Mouse (Mus musculus): ENCODE results near the gene Klri1. TPM values are rescaled to one million over a fixed set of nuclear protein-coding genes. Genes with fewer than 3 reads are reported as not detected.
"Not testable (repeated sequence)": the region's sequence is repeated elsewhere in the genome, so short reads cannot be mapped to it uniquely, and the experiment has no call there.

The Klri1 gene
- total RNA-seq (2014; fragmentation: Nextera tagmentation) (1.1 TPM in 1 of 2 replicates, not detected in the other), total RNA-seq (2017) (4.0 TPM in 1 of 2 replicates, not detected in the other)

GRCm38 (mm10) chr6:129717032-129717431, at the start of gene Klri1:
TSS of gene Klri1 (minus strand) at chr6:129717132.
- ATAC-seq (replicated peaks; ENCODE audit: low FRiP score, low TSS enrichment, poor library complexity, severe bottlenecking): no peak

GRCm38 (mm10) chr6:129747654-129748032, 30.7 kb upstream of the Klri1 start:
- no peak for ATAC-seq (replicated peaks; ENCODE audit: low FRiP score, low TSS enrichment, poor library complexity, severe bottlenecking)

- ATAC-seq (replicated peaks; ENCODE audit: low FRiP score, low TSS enrichment, poor library complexity, severe bottlenecking): no peak
Measured at GRCm38 (mm10) chr6:129747016-129747653, 30.2 kb upstream of the Klri1 start.

- 0 out of 2 replicates have a peak, but pooled peaks have one; percentile 47 for ATAC-seq (replicated peaks; ENCODE audit: low FRiP score, low TSS enrichment, poor library complexity, severe bottlenecking)
Measured at GRCm38 (mm10) chr6:129746151-129746550, 29.2 kb upstream of the Klri1 start.

- no peak for ATAC-seq (replicated peaks; ENCODE audit: low FRiP score, low TSS enrichment, poor library complexity, severe bottlenecking)
Measured at GRCm38 (mm10) chr6:129740069-129740721, 23.3 kb upstream of the Klri1 start, which contains the start of gene Klri2. TSS of gene Klri2 (minus strand) at chr6:129740484.

- ATAC-seq (replicated peaks; ENCODE audit: low FRiP score, low TSS enrichment, poor library complexity, severe bottlenecking): no peak
Measured at GRCm38 (mm10) chr6:129736414-129736813, 19.5 kb upstream of the Klri1 start.

- ATAC-seq (replicated peaks; ENCODE audit: low FRiP score, low TSS enrichment, poor library complexity, severe bottlenecking): no peak
Measured at GRCm38 (mm10) chr6:129727237-129727636, 10.3 kb upstream of the Klri1 start.

GRCm38 (mm10) chr6:129721390-129721789, 4.5 kb upstream of the Klri1 start:
- no peak for ATAC-seq (replicated peaks; ENCODE audit: low FRiP score, low TSS enrichment, poor library complexity, severe bottlenecking)

- no peak for ATAC-seq (replicated peaks; ENCODE audit: low FRiP score, low TSS enrichment, poor library complexity, severe bottlenecking)
Measured at GRCm38 (mm10) chr6:129720487-129720886, 3.6 kb upstream of the Klri1 start.

GRCm38 (mm10) chr6:129713566-129713965, 3.4 kb downstream of the Klri1 start:
- ATAC-seq (replicated peaks; ENCODE audit: low FRiP score, low TSS enrichment, poor library complexity, severe bottlenecking): no peak

- not testable (repeated sequence) for ATAC-seq (replicated peaks; ENCODE audit: low FRiP score, low TSS enrichment, poor library complexity, severe bottlenecking)
Measured at GRCm38 (mm10) chr6:129691436-129691835, 25.5 kb downstream of the Klri1 start.

- ATAC-seq (replicated peaks; ENCODE audit: low FRiP score, low TSS enrichment, poor library complexity, severe bottlenecking): peak; percentile 89
Measured at GRCm38 (mm10) chr6:129680379-129680778, 36.6 kb downstream of the Klri1 start.

GRCm38 (mm10) chr6:129678873-129679272, 38.1 kb downstream of the Klri1 start, which contains the start of gene Klrc1:
TSS of gene Klrc1 (minus strand) at chr6:129678973.
- ATAC-seq (replicated peaks; ENCODE audit: low FRiP score, low TSS enrichment, poor library complexity, severe bottlenecking): no peak

- not testable (repeated sequence) for ATAC-seq (replicated peaks; ENCODE audit: low FRiP score, low TSS enrichment, poor library complexity, severe bottlenecking)
Measured at GRCm38 (mm10) chr6:129661301-129661700, 55.6 kb downstream of the Klri1 start.

- ATAC-seq (replicated peaks; ENCODE audit: low FRiP score, low TSS enrichment, poor library complexity, severe bottlenecking): not testable (repeated sequence)
Measured at GRCm38 (mm10) chr6:129660589-129660988, 56.3 kb downstream of the Klri1 start, which contains the start of gene Klrc2. TSS of gene Klrc2 (minus strand) at chr6:129660689.

Other genes starting within 250 kb of the Klri1 start
- gene Olr1, start 210.0 kb downstream of the Klri1 start, total RNA-seq (2014; fragmentation: Nextera tagmentation): not detected in 2 replicates
- gene Olr1, start 210.0 kb downstream of the Klri1 start, total RNA-seq (2017): 0.30 and 4.9 TPM in 2 replicates
- gene Tmem52b, start 204.6 kb downstream of the Klri1 start, total RNA-seq (2014; fragmentation: Nextera tagmentation): not detected in 2 replicates
- not detected in 2 replicates for gene Tmem52b, start 204.6 kb downstream of the Klri1 start, total RNA-seq (2017)
- gene Gabarapl1, start 184.0 kb downstream of the Klri1 start, total RNA-seq (2014; fragmentation: Nextera tagmentation): 43.0 and 58.9 TPM in 2 replicates
- 68.8 and 97.4 TPM in 2 replicates for gene Gabarapl1, start 184.0 kb downstream of the Klri1 start, total RNA-seq (2017)
- gene Klre1, start 139.2 kb downstream of the Klri1 start, total RNA-seq (2014; fragmentation: Nextera tagmentation): 0.30 and 1.1 TPM in 2 replicates
- 0.53 and 5.0 TPM in 2 replicates for gene Klre1, start 139.2 kb downstream of the Klri1 start, total RNA-seq (2017)
- gene Klrd1, start 125.3 kb downstream of the Klri1 start, total RNA-seq (2014; fragmentation: Nextera tagmentation): 2.0 TPM in 1 of 2 replicates, not detected in the other
- gene Klrd1, start 125.3 kb downstream of the Klri1 start, total RNA-seq (2017): 7.4 and 28.4 TPM in 2 replicates
- gene Klrk1, start 93.3 kb downstream of the Klri1 start, total RNA-seq (2014; fragmentation: Nextera tagmentation): 1.2 and 2.4 TPM in 2 replicates
- 1.3 and 18.7 TPM in 2 replicates for gene Klrk1, start 93.3 kb downstream of the Klri1 start, total RNA-seq (2017)
- not detected in 2 replicates for gene Klrc3, start 73.8 kb downstream of the Klri1 start, total RNA-seq (2014; fragmentation: Nextera tagmentation)
- gene Klrc3, start 73.8 kb downstream of the Klri1 start, total RNA-seq (2017): 1.3 TPM in 1 of 2 replicates, not detected in the other
- gene Klrc2, start 56.4 kb downstream of the Klri1 start, total RNA-seq (2014; fragmentation: Nextera tagmentation): 0.12 TPM in 1 of 2 replicates, not detected in the other
- gene Klrc2, start 56.4 kb downstream of the Klri1 start, total RNA-seq (2017): 0.30 and 0.47 TPM in 2 replicates
- gene Klrc1, start 38.2 kb downstream of the Klri1 start, total RNA-seq (2014; fragmentation: Nextera tagmentation): 1.8 TPM in 1 of 2 replicates, not detected in the other
- gene Klrc1, start 38.2 kb downstream of the Klri1 start, total RNA-seq (2017): 26.3 TPM in 1 of 2 replicates, not detected in the other
- 0.59 TPM in 1 of 2 replicates, not detected in the other for gene Klri2, start 23.4 kb upstream of the Klri1 start, total RNA-seq (2014; fragmentation: Nextera tagmentation)
- gene Klri2, start 23.4 kb upstream of the Klri1 start, total RNA-seq (2017): 3.3 TPM in 1 of 2 replicates, not detected in the other
- gene Gm156, start 67.1 kb upstream of the Klri1 start, total RNA-seq (2014; fragmentation: Nextera tagmentation): not detected in 2 replicates
- gene Gm156, start 67.1 kb upstream of the Klri1 start, total RNA-seq (2017): not detected in 2 replicates
- gene Gm17631, start 145.5 kb upstream of the Klri1 start, total RNA-seq (2014; fragmentation: Nextera tagmentation): not detected in 2 replicates
- not detected in 2 replicates for gene Gm17631, start 145.5 kb upstream of the Klri1 start, total RNA-seq (2017)
- gene Klra17, start 159.5 kb upstream of the Klri1 start, total RNA-seq (2014; fragmentation: Nextera tagmentation): not detected in 2 replicates
- gene Klra17, start 159.5 kb upstream of the Klri1 start, total RNA-seq (2017): not detected in 2 replicates
- not detected in 2 replicates for gene Klra5, start 200.5 kb upstream of the Klri1 start, total RNA-seq (2014; fragmentation: Nextera tagmentation)
- not detected in 2 replicates for gene Klra5, start 200.5 kb upstream of the Klri1 start, total RNA-seq (2017)